Mouse (Mus musculus) midbrain, embryonic 11.5 days (tissue): ENCODE measurements around the gene Hs2st1. TPM values are rescaled to one million over a fixed set of nuclear protein-coding genes. Genes with fewer than 3 reads are reported as not detected.

Experiments
- ATAC-seq: fragments of 200-750 bp; cut with Nextera tagmentation; 2 replicates; pipeline ENCODE4 v1.8.0; 2017; ENCODE audit warnings: moderate TSS enrichment, moderate library complexity; ENCODE audit not compliant: low FRiP score
- DNase-seq: peaks from one replicate; pipeline ENCODE4 v3.0.0; 2015; ENCODE audit warnings: low spot score; ENCODE audit errors: missing footprints
- H3K27ac ChIP-seq: fragments of 300-500 bp; sonication (generic); 2 replicates; pipeline ENCODE4 v1.5.1; 2014; ENCODE audit warnings: low read depth, low read length
- H3K27me3 ChIP-seq: fragments of 300-500 bp; sonication (generic); 2 replicates; pipeline ENCODE4 v1.6.1; 2014; ENCODE audit warnings: mild to moderate bottlenecking, low read length, moderate library complexity, mixed read lengths; ENCODE audit not compliant: control insufficient read depth, insufficient read depth
- H3K36me3 ChIP-seq: fragments of 300-500 bp; sonication (generic); 2 replicates; pipeline ENCODE4 v1.6.1; 2014; ENCODE audit warnings: mild to moderate bottlenecking, low read length, moderate library complexity, mixed read lengths; ENCODE audit not compliant: control insufficient read depth, insufficient read depth
- H3K4me1 ChIP-seq: fragments of 300-500 bp; sonication (generic); 2 replicates; pipeline ENCODE4 v1.6.1; 2014; ENCODE audit warnings: low read length; ENCODE audit not compliant: control insufficient read depth, insufficient read depth
- H3K4me2 ChIP-seq: fragments of 300-500 bp; sonication (generic); 2 replicates; pipeline ENCODE4 v1.6.1; 2014; ENCODE audit warnings: mild to moderate bottlenecking, moderate library complexity
- H3K4me3 ChIP-seq: fragments of 300-500 bp; sonication (generic); 2 replicates; pipeline ENCODE4 v1.5.1; 2014; ENCODE audit warnings: low read depth, low read length
- H3K9ac ChIP-seq: fragments of 300-500 bp; sonication (generic); 2 replicates; pipeline ENCODE4 v1.6.1; 2014; ENCODE audit warnings: low read length
- H3K9me3 ChIP-seq: fragments of 300-500 bp; sonication (generic); 2 replicates; pipeline ENCODE4 v1.6.1; 2016; ENCODE audit warnings: low read length; ENCODE audit not compliant: control insufficient read depth
- WGBS: fragments of 180-500 bp; shearing (Covaris S2); extraction: QIAGEN DNeasy Blood & Tissue Kit; methylation state at CpG from one replicate; pipeline ENCODE4 v1.1.7; 2014; 5-methylcytosine and 5-hydroxymethylcytosine counted together
- polyA plus RNA-seq: library from polyadenylated mRNA; unstranded; fragments of >200 nt; fragmentation: Nextera tagmentation; extraction: Ambion mirVana; gene quantifications from 2 replicates; pipeline ENCODE4 v1.2.1, GENCODE M21; 2014

Hs2st1 gene
- polyA plus RNA-seq, 1 experiment from 2014 or later, result 16.5 TPM

DNA sequence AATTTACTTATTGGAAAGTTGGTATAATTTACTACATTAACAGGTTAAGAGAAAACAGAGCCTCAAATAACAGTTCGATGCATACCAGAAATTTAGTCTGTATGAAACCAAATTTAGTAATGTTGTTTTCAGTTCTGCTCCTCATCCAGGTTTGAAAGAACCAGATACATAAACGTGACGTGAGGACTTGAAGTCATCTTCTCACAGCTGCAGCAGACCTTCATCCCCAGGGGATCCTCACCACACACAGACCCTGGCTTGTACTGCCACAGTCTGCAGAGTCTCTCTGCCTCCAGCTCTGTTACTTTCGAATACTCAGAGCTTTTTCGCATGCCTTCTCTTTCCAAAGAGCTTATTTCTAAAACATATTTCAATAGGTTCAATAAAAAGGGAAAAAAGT is 89.4 kb downstream of the Hs2st1 start:
- H3K9me3 ChIP-seq, result no peaks in the 10 kb centered on the region
- no peak overlapping the region for H3K9ac ChIP-seq
- no peak overlapping the region for H3K4me3 ChIP-seq
- ATAC-seq, result no peak
- no peak for DNase-seq
- no peaks in the 10 kb centered on the region for H3K27me3 ChIP-seq
- H3K27ac ChIP-seq, result no peak overlapping the region
- H3K4me2 ChIP-seq, result no peak overlapping the region
- WGBS, result 80% methylated on average over 5 of the region's 5 CpGs
- no peaks in the 10 kb centered on the region for H3K36me3 ChIP-seq
- no peaks in the 10 kb centered on the region for H3K4me1 ChIP-seq

DNA sequence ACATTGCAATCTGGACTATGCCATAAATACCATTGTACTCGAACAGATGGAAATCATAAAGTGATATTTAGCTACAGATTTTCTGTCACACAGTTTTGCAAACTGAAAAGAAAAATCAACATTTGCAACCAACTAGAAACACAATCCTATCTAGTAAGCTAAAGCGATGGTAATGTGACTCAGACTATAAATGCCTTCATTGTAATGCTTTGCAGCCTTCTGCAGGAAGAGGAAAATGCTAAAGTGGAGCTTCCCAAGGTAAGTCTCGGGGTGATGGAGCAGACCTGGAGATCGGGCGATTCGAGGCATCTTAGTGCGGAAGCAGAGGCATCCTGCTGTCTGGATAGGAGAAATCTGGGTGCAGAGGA is 91.6 kb downstream of the Hs2st1 start:
- ATAC-seq, result no peak
- no peaks in the 10 kb centered on the region for H3K36me3 ChIP-seq
- H3K9ac ChIP-seq, result no peak overlapping the region
- no peak overlapping the region for H3K27ac ChIP-seq
- H3K4me3 ChIP-seq, result no peak overlapping the region
- DNase-seq, result no peak
- H3K27me3 ChIP-seq, result no peaks in the 10 kb centered on the region
- H3K4me2 ChIP-seq, result no peak overlapping the region
- H3K4me1 ChIP-seq, result no peaks in the 10 kb centered on the region
- no peaks in the 10 kb centered on the region for H3K9me3 ChIP-seq
- WGBS, result 92% methylated on average over 7 of the region's 7 CpGs

DNA sequence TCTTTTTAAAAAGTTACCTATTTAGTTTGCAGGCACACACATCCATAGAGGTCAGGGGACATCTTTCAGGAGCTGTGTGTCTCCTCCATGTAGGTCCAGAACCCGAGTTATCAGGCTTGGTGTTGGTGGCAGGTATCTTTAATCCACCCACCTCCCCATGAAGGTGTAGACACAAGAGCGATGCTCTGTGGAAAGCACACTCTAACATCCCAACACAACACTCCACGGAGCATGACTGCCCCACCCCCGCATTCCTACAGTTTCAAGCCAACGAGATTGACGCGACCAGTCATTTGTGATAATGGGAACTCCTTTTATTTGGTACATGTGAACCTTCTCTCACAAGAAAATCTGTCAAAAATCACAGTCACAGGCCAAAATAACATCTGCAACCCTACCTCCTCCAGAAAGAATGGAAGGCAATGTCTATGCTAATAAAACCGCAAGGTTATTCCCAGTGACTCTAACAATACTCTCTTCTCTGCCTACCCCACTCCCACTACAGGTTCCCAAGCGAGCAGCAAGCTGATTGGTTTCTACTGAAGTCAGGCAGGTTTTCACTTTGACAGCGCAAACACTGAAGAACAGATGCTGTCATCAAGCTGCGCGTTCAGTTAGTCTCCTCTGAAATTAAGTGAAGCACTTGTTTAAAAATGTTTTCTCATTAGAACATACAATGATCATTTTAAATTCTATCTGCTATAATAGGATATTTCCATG is 92.1 kb downstream of the Hs2st1 start:
- no peaks in the 10 kb centered on the region for H3K36me3 ChIP-seq
- DNase-seq (no peak), ATAC-seq (no peak)
- no peak overlapping the region for H3K4me2 ChIP-seq
- H3K9ac ChIP-seq, result no peak overlapping the region
- whole genome bisulfite sequencing, result 93% methylated on average over 12 of the region's 12 CpGs
- H3K4me3 ChIP-seq, result no peak overlapping the region
- H3K4me1 ChIP-seq, result no peaks in the 10 kb centered on the region
- no peak overlapping the region for H3K27ac ChIP-seq
- H3K27me3 ChIP-seq, result no peaks in the 10 kb centered on the region
- H3K9me3 ChIP-seq, result no peaks in the 10 kb centered on the region

DNA sequence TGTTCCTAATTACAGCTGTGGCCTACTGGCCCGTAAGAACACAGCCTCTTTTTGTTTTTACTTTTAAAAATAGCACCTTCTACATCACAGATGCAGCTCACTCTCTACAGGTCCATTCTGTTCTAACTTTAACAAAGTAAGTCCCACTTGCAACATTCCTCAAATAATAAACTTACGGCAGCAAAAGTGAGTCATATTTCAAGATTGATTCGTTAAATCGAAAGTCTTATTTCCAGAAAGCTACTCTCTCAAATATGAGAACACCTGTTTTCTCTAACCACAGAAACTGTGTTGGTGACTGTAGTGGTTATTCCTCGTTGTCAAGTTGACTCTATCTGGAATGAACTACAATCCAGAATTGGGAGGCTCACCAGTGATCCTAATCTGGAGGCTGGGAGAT is 94.1 kb downstream of the Hs2st1 start:
- H3K27ac ChIP-seq, result no peak overlapping the region
- H3K4me1 ChIP-seq, result peaks cover 7% of the 10 kb centered on the region; the same call in 1 of the 2 replicates
- no peaks in the 10 kb centered on the region for H3K36me3 ChIP-seq
- no peak for ATAC-seq
- no peak overlapping the region for H3K4me2 ChIP-seq
- H3K9ac ChIP-seq, result no peak overlapping the region
- DNase-seq, result no peak
- no peaks in the 10 kb centered on the region for H3K9me3 ChIP-seq
- no peaks in the 10 kb centered on the region for H3K27me3 ChIP-seq
- H3K4me3 ChIP-seq, result no peak overlapping the region
- 94% methylated on average over 5 of the region's 5 CpGs for WGBS

DNA sequence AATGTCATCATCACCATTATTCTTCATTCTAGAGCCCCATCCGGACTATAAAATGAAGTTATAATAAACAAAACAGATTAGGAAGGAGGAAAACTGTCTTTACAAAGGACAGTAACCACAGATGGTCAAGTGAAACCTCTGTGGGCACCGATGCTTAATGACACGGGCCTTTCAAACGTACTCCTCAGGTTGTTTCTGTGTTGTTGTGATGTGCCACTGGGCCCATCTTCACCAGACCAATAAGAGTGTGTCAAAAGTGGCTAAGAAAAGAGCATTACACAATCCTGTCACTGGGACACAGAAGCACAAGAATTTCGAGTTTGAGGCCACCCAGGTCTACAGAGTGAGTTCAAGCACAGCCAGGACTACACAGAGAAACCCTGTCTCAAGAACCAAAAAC is 95.3 kb downstream of the Hs2st1 start:
- Histone ChIP-seq H3K27me3 (no peaks in the 10 kb centered on the region), H3K4me1 (peaks cover 7% of the 10 kb centered on the region; the same call in 1 of the 2 replicates), H3K9ac (no peak overlapping the region), H3K9me3 (no peaks in the 10 kb centered on the region), H3K4me3 (no peak overlapping the region), H3K27ac (no peak overlapping the region), H3K4me2 (no peak overlapping the region), H3K36me3 (no peaks in the 10 kb centered on the region)
- 87% methylated on average over 5 of the region's 5 CpGs for WGBS
- DNase-seq (no peak), ATAC-seq (no peak)

DNA sequence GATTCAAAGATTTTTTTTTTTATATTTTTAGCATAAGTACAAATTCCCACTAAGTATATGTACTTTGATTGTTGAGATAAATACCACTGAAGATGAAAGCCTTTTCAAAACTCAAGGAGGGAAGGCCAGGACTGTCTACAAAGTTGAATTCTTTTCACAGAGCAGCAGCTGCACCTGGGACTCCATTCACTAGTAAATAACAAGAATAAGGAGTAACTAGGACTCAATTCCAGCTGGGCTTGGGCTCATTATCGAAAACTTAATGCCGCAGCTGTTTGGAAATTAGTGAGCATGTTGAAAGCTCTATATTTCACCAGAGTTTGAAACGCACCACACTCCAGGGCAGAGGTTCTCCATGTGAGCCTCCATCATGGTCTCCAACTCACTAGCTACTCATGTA is 98.0 kb downstream of the Hs2st1 start:
- Histone ChIP-seq H3K9me3 (no peaks in the 10 kb centered on the region), H3K27ac (no peak overlapping the region), H3K9ac (no peak overlapping the region), H3K4me1 (peaks cover 7% of the 10 kb centered on the region; the same call in 1 of the 2 replicates), H3K36me3 (no peaks in the 10 kb centered on the region), H3K4me2 (no peak overlapping the region), H3K4me3 (no peak overlapping the region), H3K27me3 (no peaks in the 10 kb centered on the region)
- 65% methylated on average over 3 of the region's 3 CpGs for WGBS
- DNase-seq (no peak), ATAC-seq (no peak)

DNA sequence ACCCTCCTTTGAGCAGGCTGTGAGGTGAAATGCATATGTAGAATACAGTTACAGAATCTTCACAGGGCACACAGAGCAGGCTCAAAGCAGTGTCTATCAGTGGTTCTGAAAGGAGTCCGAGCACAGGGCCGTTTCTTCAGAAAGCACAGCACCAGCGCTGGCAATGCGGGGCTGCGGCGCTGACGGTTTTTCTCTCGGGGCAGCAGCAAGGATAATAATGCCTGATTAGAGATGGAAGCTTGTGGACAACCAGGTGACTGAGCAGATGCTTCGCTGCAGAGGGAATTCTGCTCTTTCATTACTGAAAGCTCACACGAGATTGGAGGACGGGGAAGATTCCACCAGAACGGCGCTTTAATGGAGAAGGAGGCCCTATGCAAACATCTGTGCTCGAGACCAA is 99.1 kb downstream of the Hs2st1 start:
- Histone ChIP-seq H3K4me3 (no peak overlapping the region), H3K4me2 (no peak overlapping the region), H3K27ac (peak overlapping the region; percentile 53), H3K27me3 (no peaks in the 10 kb centered on the region), H3K4me1 (peaks cover 7% of the 10 kb centered on the region; the same call in 1 of the 2 replicates), H3K9me3 (no peaks in the 10 kb centered on the region), H3K36me3 (no peaks in the 10 kb centered on the region), H3K9ac (no peak overlapping the region)
- DNase-seq, result no peak
- WGBS, result 66% methylated on average over 14 of the region's 14 CpGs
- peak; percentile 34; the same call in 1 of the 2 replicates for ATAC-seq

DNA sequence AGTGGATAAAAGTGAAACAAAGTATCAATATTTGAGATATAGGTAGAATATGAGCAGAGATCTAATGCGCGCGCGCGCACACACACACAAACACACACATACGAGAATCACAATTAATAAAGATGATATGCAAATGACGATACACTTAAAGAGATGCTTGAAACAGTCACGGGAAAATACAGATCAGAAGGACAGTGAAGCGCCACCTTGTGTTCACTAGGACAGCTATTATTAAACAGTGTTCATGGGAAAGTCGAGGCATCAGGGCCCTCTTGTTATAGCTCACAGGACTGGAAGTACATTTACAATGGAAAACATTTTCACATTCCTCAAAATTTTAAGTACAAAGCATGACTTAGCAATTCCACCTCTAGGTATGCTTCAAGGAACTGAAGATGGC is 102.5 kb downstream of the Hs2st1 start:
- ATAC-seq, result no peak
- H3K9ac ChIP-seq, result no peak overlapping the region
- H3K27ac ChIP-seq, result no peak overlapping the region
- WGBS, result 77% methylated on average over 10 of the region's 10 CpGs
- DNase-seq, result no peak
- no peaks in the 10 kb centered on the region; the same call in 1 of the 2 replicates for H3K36me3 ChIP-seq
- no peak overlapping the region for H3K4me3 ChIP-seq
- no peaks in the 10 kb centered on the region for H3K9me3 ChIP-seq
- no peaks in the 10 kb centered on the region for H3K27me3 ChIP-seq
- H3K4me2 ChIP-seq, result no peak overlapping the region
- peaks cover 7% of the 10 kb centered on the region; the same call in 1 of the 2 replicates for H3K4me1 ChIP-seq

DNA sequence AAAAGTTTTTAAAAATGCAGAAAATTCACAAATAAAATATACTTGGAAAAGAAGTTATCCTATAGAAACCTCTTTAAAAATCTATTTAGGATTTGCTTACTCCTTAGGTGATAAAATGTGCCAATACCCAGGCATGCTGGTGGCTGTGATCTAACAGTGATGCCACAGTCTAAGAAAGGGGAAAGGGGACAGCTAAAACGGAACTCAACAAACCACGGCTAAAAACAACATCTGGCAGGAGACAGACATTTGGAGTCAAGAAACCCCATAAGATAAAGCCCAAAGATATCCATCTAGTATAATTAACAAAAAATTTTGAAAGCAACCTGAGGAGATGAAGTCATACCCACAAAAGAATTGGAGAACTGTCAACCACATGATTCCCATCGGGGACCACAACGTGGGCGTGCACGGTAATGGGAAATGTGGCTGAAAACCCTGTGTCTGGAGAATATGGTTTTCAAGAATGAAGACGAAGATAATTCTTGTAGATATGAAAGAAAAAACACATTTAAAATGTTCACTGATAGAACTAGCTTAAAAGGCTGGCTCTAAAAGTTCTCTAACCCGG is 103.8 kb downstream of the Hs2st1 start:
- Histone ChIP-seq H3K27me3 (no peaks in the 10 kb centered on the region), H3K27ac (no peak overlapping the region), H3K4me3 (no peak overlapping the region), H3K4me2 (no peak overlapping the region), H3K36me3 (no peaks in the 10 kb centered on the region; the same call in none of the 2 replicates), H3K9ac (no peak overlapping the region), H3K9me3 (no peaks in the 10 kb centered on the region), H3K4me1 (no peaks in the 10 kb centered on the region; the same call in 1 of the 2 replicates)
- no peak for DNase-seq
- no peak for ATAC-seq
- 95% methylated on average over 8 of the region's 8 CpGs for WGBS
